Mouse (Mus musculus) embryo, embryonic 9.5 days (tissue): ENCODE data around the gene AY074887.

Experiments
- DNase-seq: peaks from one replicate; pipeline ENCODE4 v3.0.0-alpha.2; 2017; ENCODE audit errors: extremely low spot score

Gene AY074887

GRCm38 (mm10) chr9:54916401-54916800 lies 34.4 kb downstream of the AY074887 start:
- no peak for DNase-seq

- DNase-seq: no peak
Measured at GRCm38 (mm10) chr9:54915576-54915975, 35.2 kb downstream of the AY074887 start.

- no peak for DNase-seq
Measured at GRCm38 (mm10) chr9:54909446-54909845, 41.4 kb downstream of the AY074887 start.
